Mouse (Mus musculus): Measurements from ENCODE around the gene Atxn2. TPM values are rescaled to one million over a fixed set of nuclear protein-coding genes. Genes with fewer than 3 reads are reported as not detected.

The Atxn2 gene
- total and polyA plus RNA-seq, 2 experiments from 2014 or later = 80.3 to 92.3 TPM

- H3K9me3 ChIP-seq (ENCODE audit: low read length) = no peaks in the 10 kb centered on the region
- peaks cover 29% of the 10 kb centered on the region for H3K36me3 ChIP-seq (ENCODE audit: insufficient read depth)
- no peak overlapping the region for H3K27ac ChIP-seq (ENCODE audit: low read depth, low read length)
- peak overlapping the region; percentile 75 for H3K9ac ChIP-seq
- H3K27me3 ChIP-seq (ENCODE audit: insufficient read depth, low read length) = no peaks in the 10 kb centered on the region; the same call in 1 of the 2 replicates
- peak overlapping the region; percentile 84 for H3K4me3 ChIP-seq (ENCODE audit: low read depth, low read length)
- H3K4me2 ChIP-seq (ENCODE audit: low read depth) = peak overlapping the region; percentile 68
- H3K4me1 ChIP-seq (ENCODE audit: insufficient read depth) = peaks cover 13% of the 10 kb centered on the region
- no peak for ATAC-seq
- no peak for TF ChIP-seq CTCF (IDR thresholded peaks at IDR 0.05; ENCODE audit: low read depth)
- no peak for DNase-seq
- 36% methylated on average over 20 of the region's 20 CpGs for WGBS
These were observed 138.6 kb downstream of the Atxn2 start for GRCm38 (mm10) chr5:121849478-121850349.

GRCm38 (mm10) chr5:121853368-121854051 lies 142.4 kb downstream of the Atxn2 start:
- ATAC-seq (no peak), DNase-seq (no peak)
- Histone ChIP-seq H3K4me1 (ENCODE audit: insufficient read depth) (peaks cover 13% of the 10 kb centered on the region), H3K27ac (ENCODE audit: low read depth, low read length) (no peak overlapping the region), H3K9me3 (ENCODE audit: low read length) (no peaks in the 10 kb centered on the region), H3K36me3 (ENCODE audit: insufficient read depth) (peaks cover 29% of the 10 kb centered on the region), H3K4me2 (ENCODE audit: low read depth) (no peak overlapping the region), H3K27me3 (ENCODE audit: insufficient read depth, low read length) (no peaks in the 10 kb centered on the region), H3K9ac (no peak overlapping the region), H3K4me3 (ENCODE audit: low read depth, low read length) (no peak overlapping the region)
- 83% methylated on average over 9 of the region's 9 CpGs for WGBS
- no peak for TF ChIP-seq CTCF (IDR thresholded peaks at IDR 0.05; ENCODE audit: low read depth)

DNA sequence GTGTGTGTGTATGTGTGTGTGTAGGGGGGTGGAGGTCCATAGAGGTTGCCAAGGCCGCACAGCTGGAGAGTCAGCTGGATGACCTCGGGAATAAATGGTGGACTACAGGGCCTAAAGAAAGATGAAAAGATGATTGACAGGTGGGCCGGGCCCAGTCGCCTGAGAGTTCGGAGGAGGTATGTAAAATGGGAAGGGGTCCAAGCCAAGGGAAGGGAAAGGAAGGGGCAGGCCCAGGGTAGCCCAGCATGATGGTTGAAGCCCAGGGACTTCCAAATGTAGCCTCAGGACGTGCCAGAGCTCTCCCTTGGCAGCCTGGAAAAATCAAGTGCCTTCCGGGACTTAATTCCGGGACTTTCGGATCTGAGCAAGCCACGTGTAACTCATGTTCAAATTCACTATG lies 143.6 kb downstream of the Atxn2 start:
- H3K9ac ChIP-seq = no peak overlapping the region
- H3K4me2 ChIP-seq (ENCODE audit: low read depth) = no peak overlapping the region
- ATAC-seq = no peak; the same call in 1 of the 2 replicates
- H3K27ac ChIP-seq (ENCODE audit: low read depth, low read length) = 0 out of 2 replicates have a peak overlapping the region, but pooled peaks have one; percentile 10
- no peak overlapping the region for H3K4me3 ChIP-seq (ENCODE audit: low read depth, low read length)
- H3K9me3 ChIP-seq (ENCODE audit: low read length) = no peaks in the 10 kb centered on the region
- DNase-seq = no peak
- WGBS = 38% methylated on average over 10 of the region's 10 CpGs
- no peaks in the 10 kb centered on the region for H3K27me3 ChIP-seq (ENCODE audit: insufficient read depth, low read length)
- TF ChIP-seq CTCF (IDR thresholded peaks at IDR 0.05; ENCODE audit: low read depth) = no peak
- peaks cover 29% of the 10 kb centered on the region for H3K36me3 ChIP-seq (ENCODE audit: insufficient read depth)
- H3K4me1 ChIP-seq (ENCODE audit: insufficient read depth) = peaks cover 9% of the 10 kb centered on the region

DNA sequence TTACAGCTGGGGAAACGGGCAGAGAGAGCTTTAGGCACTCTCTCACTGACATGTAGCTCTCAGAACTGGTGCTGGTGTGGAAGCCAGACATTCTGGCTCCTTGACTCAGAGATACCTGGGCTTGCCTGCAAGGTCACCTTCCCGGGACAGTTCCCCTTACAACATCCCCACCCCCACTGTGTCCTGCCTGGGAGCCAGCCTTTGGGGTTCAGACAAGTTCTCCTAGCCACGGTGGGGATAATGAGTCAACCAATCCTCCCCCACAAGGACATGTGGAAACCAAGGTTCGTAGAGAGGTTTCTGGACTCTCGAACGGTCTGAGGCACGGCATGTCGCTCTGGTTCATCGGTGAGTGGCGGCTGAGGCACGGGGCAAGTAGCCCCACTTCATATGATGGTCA lies 145.6 kb downstream of the Atxn2 start:
- H3K9ac ChIP-seq = no peak overlapping the region
- no peak for DNase-seq
- no peak for ATAC-seq
- H3K27me3 ChIP-seq (ENCODE audit: insufficient read depth, low read length) = no peaks in the 10 kb centered on the region
- no peak overlapping the region for H3K4me2 ChIP-seq (ENCODE audit: low read depth)
- no peak overlapping the region for H3K27ac ChIP-seq (ENCODE audit: low read depth, low read length)
- H3K36me3 ChIP-seq (ENCODE audit: insufficient read depth) = peaks cover 33% of the 10 kb centered on the region
- H3K4me3 ChIP-seq (ENCODE audit: low read depth, low read length) = no peak overlapping the region
- no peaks in the 10 kb centered on the region for H3K9me3 ChIP-seq (ENCODE audit: low read length)
- WGBS = 85% methylated on average over 11 of the region's 11 CpGs
- H3K4me1 ChIP-seq (ENCODE audit: insufficient read depth) = no peaks in the 10 kb centered on the region
- no peak for TF ChIP-seq CTCF (IDR thresholded peaks at IDR 0.05; ENCODE audit: low read depth)

GRCm38 (mm10) chr5:121858427-121858826 lies 147.3 kb downstream of the Atxn2 start:
- H3K9ac ChIP-seq = no peak overlapping the region
- no peak for TF ChIP-seq CTCF (IDR thresholded peaks at IDR 0.05; ENCODE audit: low read depth)
- WGBS = 90% methylated on average over 12 of the region's 12 CpGs
- DNase-seq = no peak
- H3K4me2 ChIP-seq (ENCODE audit: low read depth) = no peak overlapping the region
- no peaks in the 10 kb centered on the region for H3K4me1 ChIP-seq (ENCODE audit: insufficient read depth)
- ATAC-seq = no peak
- no peaks in the 10 kb centered on the region for H3K9me3 ChIP-seq (ENCODE audit: low read length)
- H3K4me3 ChIP-seq (ENCODE audit: low read depth, low read length) = no peak overlapping the region
- H3K27ac ChIP-seq (ENCODE audit: low read depth, low read length) = no peak overlapping the region
- H3K36me3 ChIP-seq (ENCODE audit: insufficient read depth) = peaks cover 19% of the 10 kb centered on the region
- H3K27me3 ChIP-seq (ENCODE audit: insufficient read depth, low read length) = no peaks in the 10 kb centered on the region

DNA sequence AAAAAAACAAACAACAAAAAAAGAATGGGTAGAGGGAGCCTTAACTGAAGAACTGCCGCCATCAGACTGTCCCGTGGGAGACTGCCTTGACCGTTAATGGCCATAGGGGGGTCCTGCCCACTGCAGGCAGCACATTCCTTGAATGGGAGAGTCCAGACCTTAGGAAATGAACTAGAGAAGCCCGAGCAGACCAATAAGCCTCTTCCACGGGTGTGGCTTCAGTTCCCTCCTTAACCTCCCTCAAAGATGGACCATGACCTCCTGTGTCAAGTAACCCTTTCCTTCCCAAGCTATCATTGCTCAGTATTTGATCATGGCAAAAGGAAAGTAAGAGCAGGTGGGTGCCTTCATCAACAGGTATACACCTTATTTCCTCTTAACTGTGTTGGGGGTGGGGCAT lies 150.8 kb downstream of the Atxn2 start:
- DNase-seq = no peak
- Histone ChIP-seq H3K36me3 (ENCODE audit: insufficient read depth) (peaks cover 9% of the 10 kb centered on the region; the same call in 1 of the 2 replicates), H3K9me3 (ENCODE audit: low read length) (no peaks in the 10 kb centered on the region), H3K4me3 (ENCODE audit: low read depth, low read length) (no peak overlapping the region), H3K4me2 (ENCODE audit: low read depth) (no peak overlapping the region), H3K4me1 (ENCODE audit: insufficient read depth) (no peaks in the 10 kb centered on the region), H3K27ac (ENCODE audit: low read depth, low read length) (no peak overlapping the region), H3K27me3 (ENCODE audit: insufficient read depth, low read length) (no peaks in the 10 kb centered on the region), H3K9ac (no peak overlapping the region)
- WGBS = 73% methylated on average over 5 of the region's 5 CpGs
- no peak for ATAC-seq
- no peak for TF ChIP-seq CTCF (IDR thresholded peaks at IDR 0.05; ENCODE audit: low read depth)

DNA sequence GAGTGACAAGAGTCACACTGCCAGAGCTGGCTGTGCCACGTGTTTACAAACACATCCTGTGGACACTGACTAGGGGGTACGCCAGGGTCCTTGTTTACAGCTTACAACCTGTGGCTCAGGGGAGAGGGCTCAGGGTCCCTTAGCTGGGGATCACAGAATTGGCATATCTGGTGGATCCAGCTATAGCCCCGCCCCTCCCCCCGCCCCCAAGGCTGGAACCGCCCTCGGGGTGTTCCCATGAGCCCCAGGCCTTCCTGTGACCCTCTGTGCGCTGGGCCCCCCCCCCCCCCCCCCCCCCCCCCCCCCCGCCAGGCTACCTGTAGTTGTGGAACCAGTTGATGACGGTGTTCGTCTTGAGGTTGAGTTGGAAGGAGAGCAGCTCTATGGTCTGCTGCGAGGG lies 153.2 kb downstream of the Atxn2 start:
- no peak overlapping the region for H3K9ac ChIP-seq
- DNase-seq = no peak

More for the DNA sequence above, 153.2 kb downstream of the Atxn2 start:
- Histone ChIP-seq H3K4me2 (ENCODE audit: low read depth) (no peak overlapping the region), H3K4me1 (ENCODE audit: insufficient read depth) (no peaks in the 10 kb centered on the region), H3K27me3 (ENCODE audit: insufficient read depth, low read length) (no peaks in the 10 kb centered on the region), H3K36me3 (ENCODE audit: insufficient read depth) (peaks cover 14% of the 10 kb centered on the region; the same call in 1 of the 2 replicates), H3K4me3 (ENCODE audit: low read depth, low read length) (no peak overlapping the region), H3K27ac (ENCODE audit: low read depth, low read length) (no peak overlapping the region), H3K9me3 (ENCODE audit: low read length) (no peaks in the 10 kb centered on the region)
- ATAC-seq = no peak
- no peak for TF ChIP-seq CTCF (IDR thresholded peaks at IDR 0.05; ENCODE audit: low read depth)
- WGBS = 13% methylated on average over 6 of the region's 11 CpGs

Small RNAs within 50 kb of the gene (microRNA-seq; reads per million reads assigned to microRNA genes)
- gene Mir7031 = 0.39 to 0.49 reads per million in 2 experiments

Other genes with a start within 250 kb of the Atxn2 start
- not detected in 2 replicates for gene Adam1b, start 207.9 kb upstream of the Atxn2 start, total RNA-seq (2014; rRNA removed)
- gene Adam1b, start 207.9 kb upstream of the Atxn2 start, polyA plus RNA-seq (2015; fragmentation: Nextera tagmentation; extraction: Ambion mirVana) = not detected in 2 replicates
- 16.2 and 20.1 TPM in 2 replicates for gene Adam1a, start 165.9 kb upstream of the Atxn2 start, total RNA-seq (2014; rRNA removed)
- gene Adam1a, start 165.9 kb upstream of the Atxn2 start, polyA plus RNA-seq (2015; fragmentation: Nextera tagmentation; extraction: Ambion mirVana) = 0.55 and 1.3 TPM in 2 replicates
- gene Gm42878, start 165.9 kb upstream of the Atxn2 start, total RNA-seq (2014; rRNA removed) = 0.24 and 0.31 TPM in 2 replicates
- 0.43 TPM in 1 of 2 replicates, not detected in the other for gene Gm42878, start 165.9 kb upstream of the Atxn2 start, polyA plus RNA-seq (2015; fragmentation: Nextera tagmentation; extraction: Ambion mirVana)
- gene Mapkapk5, start 165.4 kb upstream of the Atxn2 start, total RNA-seq (2014; rRNA removed) = 83.1 and 99.3 TPM in 2 replicates
- gene Mapkapk5, start 165.4 kb upstream of the Atxn2 start, polyA plus RNA-seq (2015; fragmentation: Nextera tagmentation; extraction: Ambion mirVana) = 47.5 and 50.1 TPM in 2 replicates
- 68.1 and 77.2 TPM in 2 replicates for gene Aldh2, start 117.5 kb upstream of the Atxn2 start, total RNA-seq (2014; rRNA removed)
- gene Aldh2, start 117.5 kb upstream of the Atxn2 start, polyA plus RNA-seq (2015; fragmentation: Nextera tagmentation; extraction: Ambion mirVana) = 89.0 and 115 TPM in 2 replicates
- 1.4 and 2.1 TPM in 2 replicates for gene Acad12, start 92.4 kb upstream of the Atxn2 start, total RNA-seq (2014; rRNA removed)
- 0.96 and 1.2 TPM in 2 replicates for gene Acad12, start 92.4 kb upstream of the Atxn2 start, polyA plus RNA-seq (2015; fragmentation: Nextera tagmentation; extraction: Ambion mirVana)
- 2.7 and 3.0 TPM in 2 replicates for gene Acad10, start 50.8 kb upstream of the Atxn2 start, total RNA-seq (2014; rRNA removed)
- 0.59 and 1.1 TPM in 2 replicates for gene Acad10, start 50.8 kb upstream of the Atxn2 start, polyA plus RNA-seq (2015; fragmentation: Nextera tagmentation; extraction: Ambion mirVana)
- gene Brap, start 50.8 kb upstream of the Atxn2 start, total RNA-seq (2014; rRNA removed) = 51.5 and 56.0 TPM in 2 replicates
- gene Brap, start 50.8 kb upstream of the Atxn2 start, polyA plus RNA-seq (2015; fragmentation: Nextera tagmentation; extraction: Ambion mirVana) = 42.7 and 46.6 TPM in 2 replicates
- 11.7 and 14.1 TPM in 2 replicates for gene Sh2b3, start 126.3 kb downstream of the Atxn2 start, total RNA-seq (2014; rRNA removed)
- 4.6 and 6.2 TPM in 2 replicates for gene Sh2b3, start 126.3 kb downstream of the Atxn2 start, polyA plus RNA-seq (2015; fragmentation: Nextera tagmentation; extraction: Ambion mirVana)
- 49.7 and 51.5 TPM in 2 replicates for gene Pheta1, start 137.6 kb downstream of the Atxn2 start, total RNA-seq (2014; rRNA removed)
- 36.3 and 38.7 TPM in 2 replicates for gene Pheta1, start 137.6 kb downstream of the Atxn2 start, polyA plus RNA-seq (2015; fragmentation: Nextera tagmentation; extraction: Ambion mirVana)

All from forebrain, postnatal 0 days (tissue).